Mouse (Mus musculus) cortical plate, adult 2 months (tissue): Measurements from ENCODE around the gene Gm10392. TPM values are rescaled to one million over a fixed set of nuclear protein-coding genes. Genes with fewer than 3 reads are reported as not detected.

Experiments used
- H3K27ac ChIP-seq: fragments of 200-500 bp; 2 replicates; pipeline ENCODE4 v1.5.1; 2012; ENCODE audit warnings: low read length, control low read depth, inconsistent platforms; ENCODE audit not compliant: insufficient read depth
- H3K4me1 ChIP-seq: fragments of 200-500 bp; 2 replicates; pipeline ENCODE4 v1.6.1; 2011; ENCODE audit warnings: low read length; ENCODE audit not compliant: control insufficient read depth, insufficient read depth
- H3K4me3 ChIP-seq: fragments of 200-500 bp; 2 replicates; pipeline ENCODE4 v1.5.1; 2011; ENCODE audit warnings: mild to moderate bottlenecking, low read length, control low read depth; ENCODE audit not compliant: insufficient read depth
- CTCF ChIP-seq: fragments of 200-500 bp; IDR thresholded peaks from 2 replicates; pipeline ENCODE4 v1.5.1; 2011; ENCODE audit warnings: mild to moderate bottlenecking, control low read depth, low read length; ENCODE audit not compliant: insufficient read depth; ENCODE audit errors: extremely low read depth
- POLR2A ChIP-seq: fragments of 200-500 bp; IDR thresholded peaks from 2 replicates; pipeline ENCODE4 v1.6.1; 2011; ENCODE audit warnings: mild to moderate bottlenecking, low read length, control low read depth; ENCODE audit not compliant: insufficient read depth; ENCODE audit errors: extremely low read depth
- polyA plus RNA-seq: library from polyadenylated mRNA; depleted of rRNA; stranded (reverse); fragments of >200 nt; gene quantifications from 2 replicates; pipeline ENCODE4 v1.2.3, GENCODE M21; 2012

The Gm10392 gene
- polyA plus RNA-seq, 1 experiment = not detected

GRCm38 (mm10) chr11:77508068-77509021 lies 10.7 kb downstream of the Gm10392 start:
- Histone ChIP-seq H3K4me3 (peak overlapping the region; percentile 37), H3K4me1 (peaks cover 1% of the 10 kb centered on the region; the same call in 1 of the 2 replicates), H3K27ac (no peak overlapping the region)
- TF ChIP-seq CTCF = peak; percentile 55
- TF ChIP-seq POLR2A = peak; percentile 60

GRCm38 (mm10) chr11:77507426-77507825 lies 11.6 kb downstream of the Gm10392 start:
- no peak overlapping the region for H3K4me3 ChIP-seq
- H3K27ac ChIP-seq = no peak overlapping the region
- TF ChIP-seq CTCF = no peak
- TF ChIP-seq POLR2A = no peak
- peaks cover under 1% of the 10 kb centered on the region; the same call in 1 of the 2 replicates for H3K4me1 ChIP-seq

- H3K4me3 ChIP-seq = no peak overlapping the region
- no peak for TF ChIP-seq POLR2A
- no peak for TF ChIP-seq CTCF
These were observed 12.1 kb downstream of the Gm10392 start for GRCm38 (mm10) chr11:77506941-77507340.

DNA sequence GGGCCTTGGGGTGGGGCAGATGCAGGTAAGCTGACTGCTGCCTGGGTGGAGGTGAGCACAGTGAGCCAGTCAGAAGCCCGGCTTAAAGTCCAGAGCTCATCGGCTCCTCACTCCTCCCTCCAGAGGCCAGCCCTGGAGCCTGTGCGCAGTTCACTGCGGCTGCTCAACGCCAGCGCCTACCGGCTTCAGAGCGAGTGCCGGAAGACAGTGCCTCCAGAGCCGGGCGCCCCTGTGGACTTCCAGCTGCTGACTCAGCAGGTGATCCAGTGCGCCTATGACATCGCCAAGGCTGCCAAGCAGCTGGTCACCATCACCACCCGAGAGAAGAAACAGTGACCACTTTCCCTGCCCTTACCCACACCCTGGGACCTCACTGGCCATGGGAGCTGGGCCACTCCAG lies 12.7 kb downstream of the Gm10392 start:
- no peak overlapping the region for H3K27ac ChIP-seq
- no peak for TF ChIP-seq CTCF
- TF ChIP-seq POLR2A = no peak
- no peaks in the 10 kb centered on the region for H3K4me1 ChIP-seq
- no peak overlapping the region for H3K4me3 ChIP-seq

More at GRCm38 (mm10) chr11:77506941-77507340, 12.1 kb downstream of the Gm10392 start:
- Histone ChIP-seq H3K4me1 (no peaks in the 10 kb centered on the region), H3K27ac (no peak overlapping the region)

DNA sequence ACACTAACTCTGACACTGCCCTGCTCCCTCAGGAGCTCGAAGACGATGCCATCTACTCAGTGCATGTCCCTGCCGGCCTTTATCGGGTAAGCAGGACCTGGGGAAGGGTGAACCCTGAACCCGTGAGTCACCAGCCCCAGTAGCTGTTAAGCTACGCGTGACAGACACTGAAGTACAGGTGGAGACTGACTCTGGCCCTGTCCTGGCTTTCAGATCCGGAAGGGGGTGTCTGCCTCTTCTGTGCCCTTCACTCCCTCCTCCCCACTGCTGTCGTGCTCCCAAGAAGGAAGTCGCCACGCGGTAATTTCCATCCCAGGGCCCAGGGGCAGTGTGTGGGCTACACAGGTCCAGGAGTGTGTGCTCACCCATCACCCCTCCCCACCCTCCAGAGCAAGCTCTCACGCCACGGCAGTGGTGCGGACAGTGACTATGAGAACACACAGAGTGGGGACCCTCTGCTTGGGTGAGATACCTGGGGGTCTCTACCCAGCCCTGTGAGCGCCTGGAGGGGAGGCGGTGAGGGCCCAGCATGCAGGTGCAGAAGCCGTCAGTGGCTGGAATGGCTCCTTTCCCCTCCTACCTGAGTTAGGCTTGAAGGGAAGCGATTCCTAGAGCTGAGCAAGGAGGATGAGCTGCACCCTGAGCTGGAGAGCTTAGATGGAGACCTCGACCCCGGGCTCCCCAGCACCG lies 13.6 kb downstream of the Gm10392 start:
- Histone ChIP-seq H3K4me3 (no peak overlapping the region), H3K27ac (no peak overlapping the region), H3K4me1 (peaks cover 2% of the 10 kb centered on the region)
- TF ChIP-seq POLR2A (no peak), CTCF (no peak)

- no peak overlapping the region for H3K4me3 ChIP-seq
- no peak overlapping the region for H3K27ac ChIP-seq
- no peak for TF ChIP-seq POLR2A
- no peak for TF ChIP-seq CTCF
- peaks cover 2% of the 10 kb centered on the region for H3K4me1 ChIP-seq
These were observed 14.6 kb downstream of the Gm10392 start for GRCm38 (mm10) chr11:77504377-77504776.

- 0 out of 2 replicates have a peak overlapping the region, but pooled peaks have one; percentile 8 for H3K27ac ChIP-seq
These were observed 15.5 kb downstream of the Gm10392 start for GRCm38 (mm10) chr11:77503511-77503910.

DNA sequence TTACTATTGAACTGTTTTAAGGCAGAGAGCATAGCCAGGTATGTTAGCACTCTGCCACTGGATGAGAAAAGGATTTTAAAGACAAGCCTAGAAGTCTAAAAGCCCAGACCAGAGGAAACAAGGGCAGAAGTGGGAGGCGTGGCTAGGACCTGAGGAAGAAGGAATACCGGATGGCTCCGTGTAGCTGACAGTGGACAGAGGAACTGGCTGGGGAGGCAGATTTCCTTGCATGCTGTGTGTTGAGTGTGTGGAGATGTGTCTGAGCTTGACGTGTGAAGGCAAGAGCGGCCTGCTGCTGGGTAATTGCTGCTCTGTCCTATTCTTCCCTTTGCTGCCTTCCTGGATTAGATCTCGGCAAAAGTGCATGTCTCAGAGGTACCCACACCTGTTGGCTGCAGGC lies 16.5 kb downstream of the Gm10392 start:
- no peak overlapping the region for H3K27ac ChIP-seq
- peaks cover 4% of the 10 kb centered on the region for H3K4me1 ChIP-seq
- TF ChIP-seq CTCF (no peak), POLR2A (no peak)
- no peak overlapping the region for H3K4me3 ChIP-seq

More at GRCm38 (mm10) chr11:77503511-77503910, 15.5 kb downstream of the Gm10392 start:
- Histone ChIP-seq H3K4me1 (peaks cover 2% of the 10 kb centered on the region), H3K4me3 (no peak overlapping the region)
- TF ChIP-seq CTCF (no peak), POLR2A (no peak)

DNA sequence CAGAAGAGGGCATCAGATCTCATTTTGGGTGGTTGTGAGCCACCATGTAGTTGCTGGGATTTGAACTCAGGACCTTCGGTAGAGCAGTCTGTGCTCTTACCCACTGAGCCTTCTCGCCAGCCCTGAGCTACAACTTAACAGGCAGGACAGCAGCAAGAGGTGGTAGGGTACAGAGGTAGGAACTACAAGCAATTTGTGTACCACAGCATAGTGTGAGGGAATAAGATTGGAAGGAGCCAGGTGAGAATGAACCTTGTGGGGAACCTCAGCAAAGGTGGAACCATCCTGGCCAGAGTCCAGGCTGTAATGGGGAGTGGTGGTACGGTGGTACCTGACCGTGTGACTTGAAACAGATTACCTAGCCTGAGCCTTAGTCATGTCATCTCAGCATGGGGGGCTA lies 17.0 kb downstream of the Gm10392 start:
- Histone ChIP-seq H3K4me3 (no peak overlapping the region), H3K4me1 (peaks cover 6% of the 10 kb centered on the region), H3K27ac (no peak overlapping the region)
- no peak for TF ChIP-seq CTCF
- no peak for TF ChIP-seq POLR2A
